28 mouse cellular contexts compared by ENCODE assay signal in genomic region chr13:31076541-31076940, GRCm38 (mm10).
DNase-seq lines count a peak whose midpoint lies in the region; ATAC-seq and TF ChIP-seq lines count a peak whose summit lies in the region.
"Had no signal": no experiment of that assay in that cellular context is flagged by ENCODE, and none has a peak within 500 bp of the region (broad histone marks: within the 10 kb centered on the region; RNA-seq: fewer than 3 reads in every experiment).

No protein-coding gene starts in this region.

- WGBS in embryonic facial prominence, embryonic 15.5 days = 40% methylated on average over 5 of the region's 5 CpGs
- WGBS in lung, postnatal 0 days = 35% methylated on average over 5 of the region's 5 CpGs
- WGBS in forebrain, embryonic 14.5 days = 51% methylated on average over 5 of the region's 5 CpGs

- peaks cover 25% of the 10 kb centered on the region for H3K27me3 ChIP-seq in embryonic facial prominence, embryonic 15.5 days
- H3K27me3 ChIP-seq in lung, postnatal 0 days (replicated peaks; ENCODE audit: insufficient read depth, low read length) = no peaks in the 10 kb centered on the region; the same call in 1 of the 2 replicates
- H3K27me3 ChIP-seq in forebrain, embryonic 14.5 days (replicated peaks; ENCODE audit: control insufficient read depth, insufficient read depth, low read length) = 0 out of 2 replicates have a peak, but pooled peaks cover 4% of the 10 kb centered on the region
- H3K27me3 ChIP-seq: CH12.LX; stomach, embryonic 15.5 days had no signal

- TF ChIP-seq EP300 in lung, postnatal 0 days (IDR thresholded peaks at IDR 0.05) = no peak

- H3K36me3 ChIP-seq in embryonic facial prominence, embryonic 15.5 days = no peaks in the 10 kb centered on the region
- H3K36me3 ChIP-seq in lung, postnatal 0 days (ENCODE audit: insufficient read depth, low read length) = no peaks in the 10 kb centered on the region
- H3K36me3 ChIP-seq in forebrain, embryonic 14.5 days (ENCODE audit: control insufficient read depth, insufficient read depth, low read length) = no peaks in the 10 kb centered on the region
- H3K36me3 ChIP-seq: heart, embryonic 12.5 days; hindbrain, embryonic 13.5 days; liver, embryonic 13.5 days; midbrain, embryonic 13.5 days; stomach, embryonic 15.5 days had no signal

- peak; percentile 31 to 38 for DNase-seq in cerebellum, postnatal 10 days
- no peak for DNase-seq in cerebellum, adult 11 months
- DNase-seq in lung, postnatal 0 days (ENCODE audit: low spot score) = peak; percentile 40
- DNase-seq in lung, postnatal 4 days = peak; percentile 44 to 71
- DNase-seq in embryo, embryonic 11 days = no peak
- DNase-seq in forebrain, embryonic 14.5 days (ENCODE audit: low spot score) = no peak
- DNase-seq: adrenal gland, postnatal 10 days; cerebellum, adult 11-12 months; gastrocnemius, adult 2 months; gastrocnemius, postnatal 36 days; heart, adult 2 months; heart, postnatal 4 days; kidney, adult 8-10 months; kidney, postnatal 4 days; left cerebral cortex, postnatal 4 days; liver, embryonic 13.5 days; right cerebral cortex, postnatal 25 days; thymus, postnatal 14 days had no signal

- no peak overlapping the region for H3K4me3 ChIP-seq in embryonic facial prominence, embryonic 15.5 days (replicated peaks)
- no peak overlapping the region for H3K4me3 ChIP-seq in lung, postnatal 0 days (ENCODE audit: low read depth, low read length)
- H3K4me3 ChIP-seq in forebrain, embryonic 14.5 days (ENCODE audit: low read depth, low read length) = no peak overlapping the region
- H3K4me3 ChIP-seq: forebrain, embryonic 13.5 days; gastrocnemius, adult 2 months; heart, adult 2 months; heart, embryonic 12.5 days; hindbrain, embryonic 13.5 days; liver, embryonic 13.5 days; midbrain, embryonic 13.5 days; stomach, embryonic 15.5 days had no signal

- H3K9me3 ChIP-seq in embryonic facial prominence, embryonic 15.5 days (replicated peaks) = no peaks in the 10 kb centered on the region
- no peaks in the 10 kb centered on the region for H3K9me3 ChIP-seq in lung, postnatal 0 days (ENCODE audit: low read length)
- H3K9me3 ChIP-seq in forebrain, embryonic 14.5 days (replicated peaks; ENCODE audit: control insufficient read depth, low read length) = no peaks in the 10 kb centered on the region
- H3K9me3 ChIP-seq: forebrain, embryonic 13.5 days; heart, embryonic 12.5 days; hindbrain, embryonic 13.5 days; liver, embryonic 13.5 days; midbrain, embryonic 13.5 days; stomach, embryonic 15.5 days had no signal

- 0 out of 2 replicates have a peak, but pooled peaks have one; percentile 11 for ATAC-seq in embryonic facial prominence, embryonic 15.5 days (ENCODE audit: insufficient number of reproducible peaks, low FRiP score, low TSS enrichment, low read depth)
- ATAC-seq in lung, postnatal 0 days = peak; percentile 41; the same call in 1 of the 2 replicates
- no peak for ATAC-seq in forebrain, embryonic 14.5 days
- ATAC-seq: activated CD4-positive, CD25-positive, alpha-beta regulatory T cell, adult 4 months; forebrain, embryonic 13.5 days; intestine, embryonic 16.5 days; midbrain, embryonic 13.5 days had no signal

- no peak overlapping the region for H3K9ac ChIP-seq in embryonic facial prominence, embryonic 15.5 days
- H3K9ac ChIP-seq in lung, postnatal 0 days (replicated peaks; ENCODE audit: low read depth) = no peak overlapping the region
- no peak overlapping the region for H3K9ac ChIP-seq in forebrain, embryonic 14.5 days (ENCODE audit: low read length)
- H3K9ac ChIP-seq: forebrain, embryonic 13.5 days; heart, embryonic 12.5 days; hindbrain, embryonic 13.5 days; liver, embryonic 13.5 days; midbrain, embryonic 13.5 days; stomach, embryonic 15.5 days had no signal

- TF ChIP-seq CTCF in lung, postnatal 0 days (IDR thresholded peaks at IDR 0.05) = peak; percentile 41

- H3K4me2 ChIP-seq in embryonic facial prominence, embryonic 15.5 days (replicated peaks) = no peak overlapping the region
- H3K4me2 ChIP-seq in lung, postnatal 0 days (replicated peaks; ENCODE audit: low read depth, low read length) = no peak overlapping the region
- H3K4me2 ChIP-seq in forebrain, embryonic 14.5 days (ENCODE audit: low read length) = no peak overlapping the region
- H3K4me2 ChIP-seq: forebrain, embryonic 13.5 days; heart, embryonic 12.5 days; hindbrain, embryonic 13.5 days; liver, embryonic 13.5 days; midbrain, embryonic 13.5 days; stomach, embryonic 15.5 days had no signal

- H3K4me1 ChIP-seq in embryonic facial prominence, embryonic 15.5 days = peaks cover 14% of the 10 kb centered on the region
- H3K4me1 ChIP-seq in lung, postnatal 0 days (ENCODE audit: insufficient read depth, low read depth, low read length) = no peaks in the 10 kb centered on the region
- no peaks in the 10 kb centered on the region for H3K4me1 ChIP-seq in forebrain, embryonic 14.5 days (ENCODE audit: control insufficient read depth, insufficient read depth, low read length)
- H3K4me1 ChIP-seq: forebrain, embryonic 13.5 days; heart, embryonic 12.5 days; hindbrain, embryonic 13.5 days; liver, embryonic 13.5 days; midbrain, embryonic 13.5 days had no signal

- peak overlapping the region; percentile 22; the same call in 1 of the 2 replicates for H3K27ac ChIP-seq in embryonic facial prominence, embryonic 15.5 days (replicated peaks)
- no peak overlapping the region for H3K27ac ChIP-seq in lung, postnatal 0 days (ENCODE audit: low read length)
- no peak overlapping the region for H3K27ac ChIP-seq in forebrain, embryonic 14.5 days (ENCODE audit: low read depth, low read length)
- H3K27ac ChIP-seq: forebrain, embryonic 13.5 days; gastrocnemius, adult 2 months; heart, adult 2 months; hindbrain, embryonic 13.5 days; kidney, postnatal 0 days; liver, embryonic 13.5 days; midbrain, embryonic 13.5 days; stomach, embryonic 15.5 days had no signal

Comparison
In these comparisons a context has a peak if more than half of its experiments do, and no peak if none do; other contexts are left out.
1. DNase-seq: peak in cerebellum, postnatal 10 days (2 of 2), lung, postnatal 0 days (single experiment) and lung, postnatal 4 days (2 of 2); none in cerebellum, adult 11 months (single experiment), embryo, embryonic 11 days (single experiment) and forebrain, embryonic 14.5 days (single experiment).